Mouse (Mus musculus) embryonic facial prominence, embryonic 12.5 days (tissue): ENCODE results near the gene Trpv2. TPM values are rescaled to one million over a fixed set of nuclear protein-coding genes. Genes with fewer than 3 reads are reported as not detected.

ENCODE experiments used
- ATAC-seq: fragments of 200-750 bp; cut with Nextera tagmentation; 2 replicates; pipeline ENCODE4 v1.8.0; 2017; ENCODE audit not compliant: insufficient number of reproducible peaks, insufficient read depth, low FRiP score, low TSS enrichment
- H3K27ac ChIP-seq: fragments of 300-500 bp; sonication (generic); 2 replicates; pipeline ENCODE4 v1.5.1; 2016; ENCODE audit warnings: mild to moderate bottlenecking
- H3K27me3 ChIP-seq: fragments of 300-500 bp; sonication (generic); 2 replicates; pipeline ENCODE4 v1.6.1; 2016; ENCODE audit warnings: mild to moderate bottlenecking, moderate library complexity
- H3K36me3 ChIP-seq: fragments of 300-500 bp; sonication (generic); 2 replicates; pipeline ENCODE4 v1.6.1; 2016; ENCODE audit warnings: mild to moderate bottlenecking
- H3K4me1 ChIP-seq: fragments of 300-500 bp; sonication (generic); 2 replicates; pipeline ENCODE4 v1.6.1; 2016
- H3K4me2 ChIP-seq: fragments of 300-500 bp; sonication (generic); replicated peaks from 2 replicates; pipeline ENCODE4 v1.6.1; 2016; ENCODE audit warnings: mild to moderate bottlenecking, moderate library complexity
- H3K4me3 ChIP-seq: fragments of 300-500 bp; sonication (generic); 2 replicates; pipeline ENCODE4 v1.5.1; 2016; ENCODE audit warnings: mild to moderate bottlenecking
- H3K9ac ChIP-seq: fragments of 300-500 bp; sonication (generic); 2 replicates; pipeline ENCODE4 v1.6.1; 2016; ENCODE audit warnings: mild to moderate bottlenecking, moderate library complexity
- H3K9me3 ChIP-seq: fragments of 300-500 bp; sonication (generic); 2 replicates; pipeline ENCODE4 v1.6.1; 2016; ENCODE audit warnings: mild to moderate bottlenecking, moderate library complexity
- WGBS: fragments of 180-500 bp; shearing (Covaris S2); methylation state at CpG from one replicate; pipeline ENCODE4 v1.1.7; 2016; 5-methylcytosine and 5-hydroxymethylcytosine counted together
- polyA plus RNA-seq: library from polyadenylated mRNA; unstranded; fragments of >200 nt; fragmentation: Nextera tagmentation; extraction: Ambion mirVana; gene quantifications from 2 replicates; pipeline ENCODE4 v1.2.1, GENCODE M21; 2016

The Trpv2 gene
- polyA plus RNA-seq, 1 experiment from 2014 or later = 4.5 TPM

DNA sequence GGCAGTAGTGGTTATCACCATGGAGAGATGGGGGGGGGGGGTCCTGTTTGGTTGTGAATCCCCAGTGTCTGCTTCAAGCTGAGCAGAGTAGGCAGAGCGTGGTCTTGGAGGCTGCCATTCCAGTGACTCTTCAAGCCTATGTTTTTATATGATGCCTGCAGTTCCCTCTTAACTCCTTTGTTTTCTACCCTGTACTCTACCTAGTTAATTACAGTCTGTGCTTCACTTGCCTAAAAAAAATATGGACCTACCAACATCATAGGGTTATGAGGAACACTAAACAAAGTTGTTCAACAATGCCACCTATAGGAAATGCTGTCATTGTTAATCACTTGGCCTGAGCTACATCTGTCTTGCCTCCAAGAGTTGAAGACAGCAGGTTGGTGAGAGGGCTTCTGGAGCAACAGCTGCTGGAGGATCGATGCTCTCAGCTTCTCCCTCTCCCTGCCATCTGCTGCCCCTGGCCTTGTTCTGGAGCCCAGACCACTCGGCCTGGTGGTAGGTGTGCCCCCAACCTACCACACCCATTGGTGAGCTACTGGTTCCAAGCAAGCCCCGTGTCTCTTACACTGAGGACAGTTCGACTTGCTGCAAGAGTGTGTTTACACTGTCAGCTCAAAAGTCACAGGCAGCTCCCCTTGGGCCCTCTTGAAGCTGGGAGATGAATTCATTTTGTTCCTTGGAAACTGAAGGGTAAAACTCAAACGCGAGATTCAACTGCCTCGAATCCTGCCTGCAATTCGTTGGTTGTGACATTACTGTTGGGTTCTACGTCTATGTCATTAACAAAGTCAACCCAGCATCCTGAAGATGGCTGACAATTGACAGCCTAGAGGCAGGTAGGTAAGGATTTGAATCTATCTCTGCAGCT lies 32.2 kb downstream of the Trpv2 start:
- 70% methylated on average over 10 of the region's 10 CpGs for WGBS
- Histone ChIP-seq H3K27ac (peak overlapping the region; percentile 64; the same call in 1 of the 2 replicates), H3K27me3 (no peaks in the 10 kb centered on the region), H3K36me3 (peaks cover 61% of the 10 kb centered on the region), H3K9me3 (no peaks in the 10 kb centered on the region), H3K4me2 (no peak overlapping the region), H3K4me3 (no peak overlapping the region), H3K9ac (no peak overlapping the region), H3K4me1 (peaks cover 28% of the 10 kb centered on the region)
- no peak for ATAC-seq

DNA sequence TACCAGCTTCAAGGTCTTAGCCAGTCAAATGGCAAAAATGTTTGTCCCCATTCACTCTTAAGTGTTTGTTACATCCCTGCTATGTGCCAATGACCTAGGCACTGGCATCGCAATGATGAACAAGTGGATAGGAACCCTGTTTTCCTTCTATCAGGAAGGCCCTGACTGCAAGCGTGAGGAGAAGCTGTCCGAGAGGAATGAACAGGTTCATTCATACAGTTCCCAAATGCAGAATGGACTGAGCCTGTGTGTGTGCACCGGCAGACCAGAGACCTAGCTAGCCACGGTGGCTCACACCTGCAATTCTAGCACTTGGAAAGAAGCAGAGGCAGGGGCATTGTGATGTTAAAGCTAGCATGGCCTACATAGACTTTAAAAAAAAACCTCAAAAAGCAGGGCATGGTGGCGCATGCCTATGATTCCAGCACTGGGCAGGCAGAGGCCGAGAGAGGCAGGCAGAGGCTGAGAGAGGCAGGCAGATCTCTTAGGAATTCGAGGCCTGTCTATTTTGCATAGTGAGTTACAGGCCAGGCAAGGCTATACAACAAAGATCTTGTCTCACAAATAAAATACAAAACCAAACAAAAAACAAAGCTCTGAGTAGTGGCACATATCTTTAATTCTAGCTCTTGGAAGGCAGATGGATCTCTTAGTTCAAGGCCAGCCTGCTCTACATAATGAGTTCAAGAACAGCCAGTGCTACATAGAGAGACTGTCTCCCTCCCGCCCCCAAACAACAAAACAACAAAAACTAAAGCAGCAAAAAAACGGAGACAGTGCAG lies 33.1 kb downstream of the Trpv2 start:
- Histone ChIP-seq H3K27me3 (no peaks in the 10 kb centered on the region), H3K36me3 (peaks cover 64% of the 10 kb centered on the region), H3K9me3 (no peaks in the 10 kb centered on the region), H3K27ac (no peak overlapping the region), H3K4me3 (no peak overlapping the region), H3K4me1 (peaks cover 23% of the 10 kb centered on the region), H3K4me2 (no peak overlapping the region), H3K9ac (no peak overlapping the region)
- ATAC-seq = no peak
- WGBS = 68% methylated on average over 10 of the region's 10 CpGs

- no peak overlapping the region for H3K27ac ChIP-seq
- H3K9ac ChIP-seq = no peak overlapping the region
- 97% methylated on average over 1 of the region's 1 CpGs for WGBS
- no peaks in the 10 kb centered on the region for H3K9me3 ChIP-seq
- no peaks in the 10 kb centered on the region for H3K27me3 ChIP-seq
- no peak overlapping the region for H3K4me2 ChIP-seq
- H3K36me3 ChIP-seq = peaks cover 64% of the 10 kb centered on the region
- no peak for ATAC-seq
- H3K4me1 ChIP-seq = peaks cover 25% of the 10 kb centered on the region
- no peak overlapping the region for H3K4me3 ChIP-seq
Observed at GRCm38 (mm10) chr11:62607952-62608201, 33.6 kb downstream of the Trpv2 start.

- 80% methylated on average over 10 of the region's 10 CpGs for WGBS
- Histone ChIP-seq H3K27ac (no peak overlapping the region), H3K27me3 (no peaks in the 10 kb centered on the region), H3K4me3 (no peak overlapping the region), H3K9ac (no peak overlapping the region), H3K9me3 (no peaks in the 10 kb centered on the region), H3K4me1 (peaks cover 25% of the 10 kb centered on the region), H3K36me3 (peaks cover 62% of the 10 kb centered on the region), H3K4me2 (no peak overlapping the region)
- ATAC-seq = no peak
Observed at GRCm38 (mm10) chr11:62608826-62609675, 34.8 kb downstream of the Trpv2 start.

GRCm38 (mm10) chr11:62610304-62610703 lies 36.0 kb downstream of the Trpv2 start:
- H3K9ac ChIP-seq = no peak overlapping the region
- H3K27ac ChIP-seq = no peak overlapping the region
- no peak overlapping the region for H3K4me2 ChIP-seq
- H3K27me3 ChIP-seq = no peaks in the 10 kb centered on the region
- ATAC-seq = no peak
- no peak overlapping the region for H3K4me3 ChIP-seq
- no peaks in the 10 kb centered on the region for H3K9me3 ChIP-seq
- peaks cover 50% of the 10 kb centered on the region for H3K36me3 ChIP-seq
- 81% methylated on average over 6 of the region's 6 CpGs for WGBS
- H3K4me1 ChIP-seq = peaks cover 20% of the 10 kb centered on the region

- no peak overlapping the region for H3K27ac ChIP-seq
Observed at GRCm38 (mm10) chr11:62612604-62613003, 38.3 kb downstream of the Trpv2 start.

GRCm38 (mm10) chr11:62613657-62614365 lies 39.5 kb downstream of the Trpv2 start:
- Histone ChIP-seq H3K36me3 (peaks cover 40% of the 10 kb centered on the region), H3K9me3 (no peaks in the 10 kb centered on the region), H3K9ac (peak overlapping the region; percentile 51), H3K4me1 (peaks cover 12% of the 10 kb centered on the region), H3K4me2 (peak overlapping the region; percentile 48), H3K27me3 (no peaks in the 10 kb centered on the region), H3K4me3 (peak overlapping the region; percentile 20; the same call in 1 of the 2 replicates), H3K27ac (peak overlapping the region; percentile 82)
- 11% methylated on average over 19 of the region's 19 CpGs for WGBS
- peak; percentile 90 for ATAC-seq

More at GRCm38 (mm10) chr11:62612604-62613003, 38.3 kb downstream of the Trpv2 start:
- H3K9ac ChIP-seq = peak overlapping the region; percentile 24; the same call in 1 of the 2 replicates
- no peak overlapping the region for H3K4me2 ChIP-seq
- H3K9me3 ChIP-seq = no peaks in the 10 kb centered on the region
- ATAC-seq = no peak
- H3K27me3 ChIP-seq = no peaks in the 10 kb centered on the region
- H3K4me1 ChIP-seq = peaks cover 12% of the 10 kb centered on the region
- 59% methylated on average over 10 of the region's 10 CpGs for WGBS
- peaks cover 41% of the 10 kb centered on the region for H3K36me3 ChIP-seq
- H3K4me3 ChIP-seq = no peak overlapping the region

GRCm38 (mm10) chr11:62614876-62615410 lies 40.7 kb downstream of the Trpv2 start:
- H3K27me3 ChIP-seq = no peaks in the 10 kb centered on the region
- no peak overlapping the region for H3K9ac ChIP-seq
- H3K4me1 ChIP-seq = peaks cover 12% of the 10 kb centered on the region
- peaks cover 35% of the 10 kb centered on the region for H3K36me3 ChIP-seq
- no peak for ATAC-seq
- H3K4me3 ChIP-seq = no peak overlapping the region
- 91% methylated on average over 8 of the region's 8 CpGs for WGBS
- peak overlapping the region; percentile 82; the same call in 1 of the 2 replicates for H3K27ac ChIP-seq
- H3K9me3 ChIP-seq = no peaks in the 10 kb centered on the region
- no peak overlapping the region for H3K4me2 ChIP-seq

DNA sequence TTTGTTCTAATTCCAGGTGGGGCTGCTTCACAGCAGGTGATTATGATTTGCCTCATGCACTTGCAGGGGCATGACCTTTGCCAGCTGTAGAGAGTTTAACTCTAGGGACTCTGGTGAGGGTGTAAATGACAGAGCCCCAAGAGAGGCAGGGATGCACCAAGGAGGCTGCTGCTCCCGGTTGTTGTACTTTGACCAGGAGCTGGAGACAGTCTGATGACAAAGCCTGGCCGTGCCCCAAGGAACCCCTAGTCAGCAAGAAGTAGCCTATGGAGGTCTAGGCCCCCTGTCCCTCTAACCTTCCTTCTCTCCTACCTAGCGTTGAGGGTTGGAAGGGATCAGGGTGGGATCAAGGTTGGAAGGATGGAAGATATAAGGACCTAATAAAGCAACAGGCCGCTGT lies 41.2 kb downstream of the Trpv2 start:
- H3K36me3 ChIP-seq = peaks cover 30% of the 10 kb centered on the region
- H3K9ac ChIP-seq = no peak overlapping the region
- H3K4me1 ChIP-seq = peaks cover 12% of the 10 kb centered on the region
- H3K9me3 ChIP-seq = no peaks in the 10 kb centered on the region
- no peak overlapping the region for H3K4me3 ChIP-seq
- no peaks in the 10 kb centered on the region for H3K27me3 ChIP-seq
- ATAC-seq = no peak
- WGBS = 85% methylated on average over 4 of the region's 4 CpGs
- H3K27ac ChIP-seq = no peak overlapping the region
- no peak overlapping the region for H3K4me2 ChIP-seq

- no peak for ATAC-seq
- Histone ChIP-seq H3K4me3 (no peak overlapping the region), H3K4me1 (peaks cover 24% of the 10 kb centered on the region), H3K9ac (no peak overlapping the region), H3K36me3 (peaks cover 24% of the 10 kb centered on the region), H3K4me2 (no peak overlapping the region), H3K27me3 (no peaks in the 10 kb centered on the region), H3K9me3 (no peaks in the 10 kb centered on the region), H3K27ac (no peak overlapping the region)
- WGBS = 95% methylated on average over 8 of the region's 8 CpGs
Observed at GRCm38 (mm10) chr11:62621079-62621478, 46.8 kb downstream of the Trpv2 start.
